Mouse (Mus musculus) kidney, embryonic 16.5 days (tissue): Measurements from ENCODE around the gene H2al1i. TPM values are rescaled to one million over a fixed set of nuclear protein-coding genes. Genes with fewer than 3 reads are reported as not detected.
"Not testable (repeated sequence)": the region's sequence is repeated elsewhere in the genome, so short reads cannot be mapped to it uniquely, and the experiment has no call there.

Experiments
- ATAC-seq: fragments of 200-750 bp; cut with Nextera tagmentation; 2 replicates; pipeline ENCODE4 v1.8.0; 2017; ENCODE audit warnings: moderate TSS enrichment; ENCODE audit not compliant: low FRiP score, low TSS enrichment
- H3K27ac ChIP-seq: fragments of 300-500 bp; sonication (generic); 2 replicates; pipeline ENCODE4 v1.5.1; 2014; ENCODE audit warnings: low read length
- H3K27me3 ChIP-seq: fragments of 300-500 bp; sonication (generic); 2 replicates; pipeline ENCODE4 v1.6.1; 2014; ENCODE audit warnings: low read length, control low read depth, mixed read lengths; ENCODE audit not compliant: insufficient read depth
- H3K36me3 ChIP-seq: fragments of 300-500 bp; sonication (generic); 2 replicates; pipeline ENCODE4 v1.6.1; 2014; ENCODE audit warnings: low read length, control low read depth, mixed read lengths; ENCODE audit not compliant: insufficient read depth
- H3K4me1 ChIP-seq: fragments of 300-500 bp; sonication (generic); 2 replicates; pipeline ENCODE4 v1.6.1; 2014; ENCODE audit warnings: low read length, control low read depth, mixed read lengths; ENCODE audit not compliant: insufficient read depth
- H3K4me2 ChIP-seq: fragments of 300-500 bp; sonication (generic); replicated peaks from 2 replicates; pipeline ENCODE4 v1.6.1; 2014; ENCODE audit warnings: low read depth, low read length
- H3K4me3 ChIP-seq: fragments of 300-500 bp; sonication (generic); 2 replicates; pipeline ENCODE4 v1.5.1; 2014; ENCODE audit warnings: mild to moderate bottlenecking, low read length
- H3K9ac ChIP-seq: fragments of 300-500 bp; sonication (generic); replicated peaks from 2 replicates; pipeline ENCODE4 v1.6.1; 2014; ENCODE audit warnings: low read length
- H3K9me3 ChIP-seq: fragments of 300-500 bp; sonication (generic); 2 replicates; pipeline ENCODE4 v1.6.1; 2016; ENCODE audit warnings: low read length, control low read depth
- WGBS: fragments of 180-500 bp; shearing (Covaris S2); extraction: QIAGEN DNeasy Blood & Tissue Kit; methylation state at CpG from one replicate; pipeline ENCODE4 v1.1.7; 2014; 5-methylcytosine and 5-hydroxymethylcytosine counted together
- polyA plus RNA-seq: library from polyadenylated mRNA; unstranded; fragments of >200 nt; fragmentation: Nextera tagmentation; extraction: Ambion mirVana; gene quantifications from 2 replicates; pipeline ENCODE4 v1.2.1, GENCODE M21; 2015

Gene H2al1i
- not detected in 2 replicates for polyA plus RNA-seq

DNA sequence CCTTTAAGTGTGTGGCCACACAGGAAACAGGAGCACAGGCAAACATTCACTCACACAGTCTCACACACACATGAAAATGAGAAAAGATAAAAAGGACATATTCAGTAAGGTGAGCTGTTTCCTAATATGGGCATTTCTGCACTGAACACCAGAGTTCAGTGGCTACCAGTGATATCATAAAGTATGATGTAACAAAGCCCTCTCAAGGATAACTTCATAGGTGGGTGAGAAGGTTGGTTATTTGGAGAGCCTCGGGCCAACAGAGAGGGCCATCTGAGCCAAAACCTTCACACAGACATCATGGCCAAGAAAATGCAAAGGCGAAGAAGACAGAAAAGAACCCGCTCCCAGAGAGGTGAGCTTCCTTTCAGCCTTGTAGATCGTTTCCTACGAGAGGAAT lies at the start of gene H2al1i:
TSS of gene H2al1i (plus strand) at position 301 of the 400 bp plus-strand sequence.
- not testable (repeated sequence) for H3K4me1 ChIP-seq, H3K9ac ChIP-seq, H3K27ac ChIP-seq, H3K9me3 ChIP-seq, H3K36me3 ChIP-seq, H3K27me3 ChIP-seq, H3K4me3 ChIP-seq, ATAC-seq, H3K4me2 ChIP-seq
- 71% methylated on average over 1 of the region's 5 CpGs for WGBS

DNA sequence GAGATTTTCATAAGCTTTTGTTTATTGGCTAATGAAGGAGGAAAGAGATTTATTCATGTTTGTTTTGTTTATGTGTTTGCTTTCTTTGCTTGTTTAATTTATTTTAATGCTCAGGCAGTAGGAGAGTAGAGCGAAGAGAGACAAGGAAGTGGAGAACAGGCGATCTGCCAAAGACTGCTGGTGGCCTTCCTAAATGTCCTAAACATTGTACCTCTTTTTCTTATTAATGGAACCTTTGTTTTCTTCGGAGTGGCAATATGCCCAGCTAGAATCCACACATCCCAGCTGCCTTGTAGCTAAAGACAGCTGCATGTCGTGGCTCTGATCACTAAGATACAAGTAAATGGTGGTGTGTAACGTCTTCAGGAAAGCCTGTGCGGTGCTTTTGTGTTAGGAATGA lies 47.4 kb upstream of the H2al1i start:
- WGBS, result 80% methylated on average over 6 of the region's 6 CpGs
- H3K4me2 ChIP-seq, result no peak overlapping the region
- no peaks in the 10 kb centered on the region for H3K4me1 ChIP-seq
- H3K27ac ChIP-seq, result no peak overlapping the region
- H3K36me3 ChIP-seq, result no peaks in the 10 kb centered on the region
- H3K4me3 ChIP-seq, result no peak overlapping the region
- no peak for ATAC-seq
- H3K9ac ChIP-seq, result no peak overlapping the region
- H3K9me3 ChIP-seq, result no peaks in the 10 kb centered on the region
- peaks cover 10% of the 10 kb centered on the region for H3K27me3 ChIP-seq

DNA sequence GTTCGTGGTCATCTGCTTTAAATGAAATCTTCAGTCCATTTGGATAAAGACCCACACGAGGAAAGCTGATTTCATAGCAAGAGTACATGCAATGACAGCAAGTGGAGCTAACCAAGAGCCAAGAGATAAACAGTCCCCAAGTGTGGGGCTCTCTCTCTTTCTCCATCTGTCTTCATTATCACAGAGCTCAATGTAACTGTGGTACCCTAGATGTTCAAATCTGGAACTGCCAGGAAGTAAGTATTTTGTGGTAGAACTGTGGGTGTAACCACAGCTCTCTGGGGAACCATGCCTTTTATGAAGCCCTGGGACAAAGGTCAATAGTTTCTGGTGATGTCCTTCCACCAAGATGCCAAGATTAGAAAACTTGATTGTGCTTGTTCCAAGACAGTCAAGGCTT lies 43.7 kb upstream of the H2al1i start:
- H3K9me3 ChIP-seq, result no peaks in the 10 kb centered on the region
- H3K9ac ChIP-seq, result no peak overlapping the region
- no peak for ATAC-seq
- H3K36me3 ChIP-seq, result no peaks in the 10 kb centered on the region
- H3K27me3 ChIP-seq, result peaks cover 7% of the 10 kb centered on the region; the same call in 1 of the 2 replicates
- H3K27ac ChIP-seq, result no peak overlapping the region
- H3K4me3 ChIP-seq, result no peak overlapping the region
- WGBS, result 78% methylated on average over 2 of the region's 2 CpGs
- H3K4me1 ChIP-seq, result no peaks in the 10 kb centered on the region
- no peak overlapping the region for H3K4me2 ChIP-seq

DNA sequence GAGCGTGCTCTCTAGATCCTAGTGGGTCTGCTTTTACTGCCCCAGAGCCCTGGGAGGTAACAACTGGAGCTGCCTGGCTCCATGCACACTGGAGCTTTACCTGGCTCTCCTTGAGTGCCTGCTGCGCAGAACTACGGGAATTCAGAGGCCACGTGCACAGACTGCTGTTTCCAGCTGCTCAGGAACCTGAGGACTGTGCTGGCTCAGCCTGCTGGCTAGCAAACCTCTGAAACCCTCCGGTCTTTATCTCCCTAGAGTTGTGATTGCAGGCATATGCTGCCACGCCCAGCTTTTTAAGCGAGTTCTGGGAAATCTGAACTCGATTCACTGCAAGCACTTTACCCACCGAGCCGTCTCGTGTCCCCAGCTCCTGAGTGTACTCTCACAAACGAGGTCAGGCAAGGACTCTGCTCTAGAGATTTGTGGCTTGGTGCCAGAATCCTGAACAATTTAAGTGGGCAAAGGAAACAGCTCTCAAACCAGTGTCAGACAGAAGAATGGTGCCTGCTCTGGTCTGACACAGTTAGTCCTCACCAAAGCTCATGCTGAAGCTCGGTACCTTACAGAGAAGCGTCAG lies 36.1 kb upstream of the H2al1i start:
- ATAC-seq, result no peak
- Histone ChIP-seq H3K4me1 (no peaks in the 10 kb centered on the region), H3K36me3 (no peaks in the 10 kb centered on the region), H3K4me2 (no peak overlapping the region), H3K9ac (no peak overlapping the region), H3K27me3 (peaks cover 10% of the 10 kb centered on the region; the same call in 1 of the 2 replicates), H3K27ac (no peak overlapping the region), H3K9me3 (no peaks in the 10 kb centered on the region), H3K4me3 (no peak overlapping the region)
- 70% methylated on average over 14 of the region's 14 CpGs for WGBS

DNA sequence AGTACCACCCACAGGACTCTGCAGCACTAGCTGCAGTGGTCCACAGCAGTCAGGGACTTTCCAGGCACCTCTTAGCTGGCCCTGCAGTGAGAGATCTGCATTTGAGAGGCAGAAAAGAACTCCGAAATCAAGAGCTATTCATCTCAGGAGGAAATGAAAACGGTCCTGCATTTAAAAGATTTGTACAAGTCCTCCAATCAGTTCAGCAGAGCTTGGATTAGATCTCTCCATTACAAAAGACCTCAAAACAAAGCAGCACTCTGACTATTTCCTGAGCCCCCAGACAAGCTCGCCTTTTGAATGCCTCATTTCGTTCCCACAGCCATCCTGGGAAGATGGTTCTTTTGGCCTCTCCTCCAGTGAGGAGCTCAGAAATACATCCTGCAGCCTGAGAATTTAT lies 35.2 kb upstream of the H2al1i start:
- Histone ChIP-seq H3K4me1 (no peaks in the 10 kb centered on the region), H3K4me3 (no peak overlapping the region), H3K27ac (no peak overlapping the region), H3K4me2 (no peak overlapping the region), H3K9me3 (no peaks in the 10 kb centered on the region), H3K27me3 (peaks cover 10% of the 10 kb centered on the region; the same call in 1 of the 2 replicates), H3K36me3 (no peaks in the 10 kb centered on the region), H3K9ac (no peak overlapping the region)
- 67% methylated on average over 4 of the region's 4 CpGs for WGBS
- ATAC-seq, result no peak

DNA sequence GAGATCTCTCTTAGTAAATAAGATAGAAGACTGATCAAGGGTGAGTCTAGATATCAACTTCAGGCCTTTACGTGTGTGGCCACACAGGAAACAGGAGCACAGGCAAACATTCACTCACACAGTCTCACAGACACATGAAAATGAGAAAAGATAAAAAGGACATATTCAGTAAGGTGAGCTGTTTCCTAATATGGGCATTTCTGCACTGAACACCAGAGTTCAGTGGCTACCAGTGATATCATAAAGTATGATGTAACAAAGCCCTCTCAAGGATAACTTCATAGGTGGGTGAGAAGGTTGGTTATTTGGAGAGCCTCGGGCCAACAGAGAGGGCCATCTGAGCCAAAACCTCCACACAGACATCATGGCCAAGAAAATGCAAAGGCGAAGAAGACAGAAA lies 25.5 kb upstream of the H2al1i start, which contains the start of gene H2al1a:
TSS of gene H2al1a (plus strand) at position 301 of the 400 bp plus-strand sequence.
- H3K36me3 ChIP-seq, H3K27me3 ChIP-seq, H3K4me3 ChIP-seq, H3K27ac ChIP-seq, H3K9me3 ChIP-seq, ATAC-seq, H3K9ac ChIP-seq, H3K4me1 ChIP-seq, H3K4me2 ChIP-seq: not testable (repeated sequence)
- WGBS, result no CpG with 5 or more reads among the region's 3 CpGs

DNA sequence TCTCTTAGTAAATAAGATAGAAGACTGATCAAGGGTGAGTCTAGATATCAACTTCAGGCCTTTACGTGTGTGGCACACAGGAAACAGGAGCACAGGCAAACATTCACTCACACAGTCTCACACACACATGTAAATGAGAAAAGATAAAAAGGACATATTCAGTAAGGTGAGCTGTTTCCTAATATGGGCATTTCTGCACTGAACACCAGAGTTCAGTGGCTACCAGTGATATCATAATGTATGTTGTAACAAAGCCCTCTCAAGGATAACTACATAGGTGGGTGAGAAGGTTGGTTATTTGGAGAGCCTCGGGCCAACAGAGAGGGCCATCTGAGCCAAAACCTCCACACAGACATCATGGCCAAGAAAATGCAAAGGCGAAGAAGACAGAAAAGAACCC lies 22.3 kb upstream of the H2al1i start, which contains the start of gene H2al1b:
TSS of gene H2al1b (plus strand) at position 301 of the 400 bp plus-strand sequence.
- not testable (repeated sequence) for H3K4me2 ChIP-seq, ATAC-seq, H3K9me3 ChIP-seq, H3K27ac ChIP-seq, H3K4me1 ChIP-seq, H3K36me3 ChIP-seq, H3K9ac ChIP-seq, H3K27me3 ChIP-seq, H3K4me3 ChIP-seq
- WGBS, result 85% methylated on average over 1 of the region's 3 CpGs

DNA sequence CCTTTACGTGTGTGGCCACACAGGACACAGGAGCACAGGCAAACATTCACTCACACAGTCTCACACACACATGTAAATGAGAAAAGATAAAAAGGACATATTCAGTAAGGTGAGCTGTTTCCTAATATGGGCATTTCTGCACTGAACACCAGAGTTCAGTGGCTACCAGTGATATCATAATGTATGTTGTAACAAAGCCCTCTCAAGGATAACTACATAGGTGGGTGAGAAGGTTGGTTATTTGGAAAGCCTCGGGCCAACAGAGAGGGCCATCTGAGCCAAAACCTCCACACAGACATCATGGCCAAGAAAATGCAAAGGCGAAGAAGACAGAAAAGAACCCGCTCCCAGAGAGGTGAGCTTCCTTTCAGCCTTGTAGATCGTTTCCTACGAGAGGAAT lies 19.1 kb upstream of the H2al1i start, which contains the start of gene H2al1c:
TSS of gene H2al1c (plus strand) at position 301 of the 400 bp plus-strand sequence.
- not testable (repeated sequence) for ATAC-seq, H3K9ac ChIP-seq, H3K4me1 ChIP-seq, H3K27me3 ChIP-seq, H3K4me3 ChIP-seq, H3K27ac ChIP-seq, H3K9me3 ChIP-seq, H3K36me3 ChIP-seq, H3K4me2 ChIP-seq
- WGBS, result 70% methylated on average over 1 of the region's 6 CpGs

DNA sequence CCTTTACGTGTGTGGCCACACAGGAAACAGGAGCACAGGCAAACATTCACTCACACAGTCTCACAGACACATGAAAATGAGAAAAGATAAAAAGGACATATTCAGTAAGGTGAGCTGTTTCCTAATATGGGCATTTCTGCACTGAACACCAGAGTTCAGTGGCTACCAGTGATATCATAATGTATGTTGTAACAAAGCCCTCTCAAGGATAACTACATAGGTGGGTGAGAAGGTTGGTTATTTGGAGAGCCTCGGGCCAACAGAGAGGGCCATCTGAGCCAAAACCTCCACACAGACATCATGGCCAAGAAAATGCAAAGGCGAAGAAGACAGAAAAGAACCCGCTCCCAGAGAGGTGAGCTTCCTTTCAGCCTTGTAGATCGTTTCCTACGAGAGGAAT lies 15.9 kb upstream of the H2al1i start, which contains the start of gene H2al1d:
TSS of gene H2al1d (plus strand) at position 301 of the 400 bp plus-strand sequence.
- WGBS, result no CpG with 5 or more reads among the region's 6 CpGs

DNA sequence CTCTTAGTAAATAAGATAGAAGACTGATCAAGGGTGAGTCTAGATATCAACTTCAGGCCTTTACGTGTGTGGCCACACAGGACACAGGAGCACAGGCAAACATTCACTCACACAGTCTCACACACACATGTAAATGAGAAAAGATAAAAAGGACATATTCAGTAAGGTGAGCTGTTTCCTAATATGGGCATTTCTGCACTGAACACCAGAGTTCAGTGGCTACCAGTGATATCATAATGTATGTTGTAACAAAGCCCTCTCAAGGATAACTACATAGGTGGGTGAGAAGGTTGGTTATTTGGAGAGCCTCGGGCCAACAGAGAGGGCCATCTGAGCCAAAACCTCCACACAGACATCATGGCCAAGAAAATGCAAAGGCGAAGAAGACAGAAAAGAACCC lies 12.8 kb upstream of the H2al1i start, which contains the start of gene H2al1e:
TSS of gene H2al1e (plus strand) at position 301 of the 400 bp plus-strand sequence.
- H3K4me3 ChIP-seq, H3K9me3 ChIP-seq, H3K9ac ChIP-seq, ATAC-seq, H3K4me2 ChIP-seq, H3K36me3 ChIP-seq, H3K27me3 ChIP-seq, H3K27ac ChIP-seq, H3K4me1 ChIP-seq: not testable (repeated sequence)
- WGBS, result no CpG with 5 or more reads among the region's 3 CpGs

More for the DNA sequence above, 15.9 kb upstream of the H2al1i start, which contains the start of gene H2al1d:
- not testable (repeated sequence) for H3K9me3 ChIP-seq, ATAC-seq, H3K27me3 ChIP-seq, H3K4me2 ChIP-seq, H3K4me3 ChIP-seq, H3K27ac ChIP-seq, H3K4me1 ChIP-seq, H3K9ac ChIP-seq, H3K36me3 ChIP-seq
